Mouse (Mus musculus): ENCODE measurements at regions not wholly inside any gene's neighbourhood (a gene's known extent, or its start where the extent isn't known, plus 50 kb on each side); places are given as distances from the start of the nearest gene placed in this dataset.

DNA sequence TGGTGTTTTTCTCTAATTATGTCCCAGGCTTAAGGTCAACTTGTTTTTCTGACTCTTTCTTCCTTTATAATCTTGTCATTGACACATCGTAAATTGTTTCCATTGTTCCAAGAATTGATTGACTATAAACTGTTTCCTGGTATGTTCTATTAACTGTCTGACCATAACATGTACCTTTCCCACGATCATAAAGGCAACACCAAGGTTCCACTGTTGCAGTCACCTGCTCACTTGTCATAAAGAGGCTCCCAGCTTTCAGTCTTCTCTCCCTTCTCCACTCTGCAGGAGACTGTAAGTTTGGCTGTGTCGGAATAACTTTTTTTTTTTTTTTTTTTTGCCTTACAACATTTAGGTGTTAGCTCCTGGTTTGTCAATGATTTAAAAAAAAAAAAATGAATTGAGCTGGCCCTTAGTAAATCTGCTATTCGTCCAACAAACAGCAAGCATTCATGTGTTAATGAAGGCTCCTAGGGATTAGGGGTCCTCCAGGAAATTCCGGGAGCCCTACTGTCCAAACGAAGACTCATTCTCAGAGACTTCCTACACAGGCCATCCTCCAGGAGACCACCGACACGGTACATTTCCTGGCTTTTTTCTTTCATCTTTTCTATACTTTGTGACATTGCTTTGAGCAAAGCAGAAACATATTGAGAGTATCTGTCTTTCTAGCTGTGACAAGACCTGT is 122.2 kb upstream of the Trim24 start:
- TF ChIP-seq CTCF (IDR thresholded peaks at IDR 0.05) (no peak), POLR2A (IDR thresholded peaks at IDR 0.05; ENCODE audit: insufficient read depth, low read depth, low read length) (no peak), EP300 (IDR thresholded peaks at IDR 0.05; ENCODE audit: insufficient read depth, low read depth, low read length) (no peak)
